Mouse (Mus musculus) cerebellum, adult 9-11 months (tissue): ENCODE data around the gene Phf21b.
A peak's percentile ranks its signal among the peaks of the same experiment; 100 is the strongest.
"Not testable (repeated sequence)": the region's sequence is repeated elsewhere in the genome, so short reads cannot be mapped to it uniquely, and the experiment has no call there.

ENCODE experiments used
- DNase-seq: peaks from one replicate; pipeline ENCODE4 v3.0.0; 2022

The Phf21b gene

DNA sequence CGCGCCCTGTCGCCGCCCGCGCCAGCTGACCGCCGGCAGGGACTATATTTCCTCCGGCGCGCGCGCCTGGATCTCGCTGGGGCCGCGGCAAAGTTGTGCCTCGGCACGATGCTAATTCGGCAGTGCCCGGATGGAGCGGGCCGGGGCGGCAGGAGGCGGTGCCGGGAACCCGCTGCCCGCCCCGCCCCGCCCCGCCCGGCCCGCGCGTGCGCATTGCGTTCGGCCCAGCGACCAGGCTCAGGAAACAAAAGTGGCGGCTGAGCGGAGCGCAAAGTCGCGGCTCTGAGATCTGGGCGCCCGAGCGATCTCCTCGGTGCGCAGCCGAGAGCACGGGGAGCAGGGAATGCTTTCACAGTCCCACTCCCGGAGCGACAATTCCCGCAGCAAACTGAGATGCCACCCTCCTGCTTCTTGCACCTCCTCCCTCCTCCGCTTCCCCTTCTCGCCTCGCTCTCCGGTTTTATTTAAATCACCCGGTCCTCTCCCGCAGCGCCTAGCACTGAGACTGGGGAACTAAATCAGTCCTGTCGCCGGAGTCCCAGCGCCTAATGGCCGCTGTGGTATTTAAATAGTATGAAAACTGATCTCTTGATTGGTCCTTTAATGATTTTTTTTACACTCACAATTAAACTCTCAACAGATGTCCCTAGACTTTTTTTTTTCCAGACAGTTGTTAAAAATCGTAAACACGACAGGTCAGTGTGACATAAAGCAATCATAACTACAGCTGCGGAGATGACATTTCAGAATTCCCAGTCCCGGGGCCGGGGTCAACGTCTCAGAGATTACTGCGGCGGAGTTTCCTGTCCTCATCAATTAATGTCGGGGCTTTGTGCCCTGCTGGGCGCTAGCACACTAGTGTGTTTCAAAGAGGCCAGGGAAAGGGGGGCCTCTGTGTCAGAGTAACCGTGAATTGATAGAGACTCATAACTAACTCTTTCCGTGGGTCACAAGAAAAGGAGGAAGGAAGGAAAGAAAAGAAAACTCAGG, at the start of gene Phf21b:
TSS of gene Phf21b (minus strand) at position 44 of the 990 bp plus-strand sequence.
- DNase-seq, result peak; percentile 89

DNA sequence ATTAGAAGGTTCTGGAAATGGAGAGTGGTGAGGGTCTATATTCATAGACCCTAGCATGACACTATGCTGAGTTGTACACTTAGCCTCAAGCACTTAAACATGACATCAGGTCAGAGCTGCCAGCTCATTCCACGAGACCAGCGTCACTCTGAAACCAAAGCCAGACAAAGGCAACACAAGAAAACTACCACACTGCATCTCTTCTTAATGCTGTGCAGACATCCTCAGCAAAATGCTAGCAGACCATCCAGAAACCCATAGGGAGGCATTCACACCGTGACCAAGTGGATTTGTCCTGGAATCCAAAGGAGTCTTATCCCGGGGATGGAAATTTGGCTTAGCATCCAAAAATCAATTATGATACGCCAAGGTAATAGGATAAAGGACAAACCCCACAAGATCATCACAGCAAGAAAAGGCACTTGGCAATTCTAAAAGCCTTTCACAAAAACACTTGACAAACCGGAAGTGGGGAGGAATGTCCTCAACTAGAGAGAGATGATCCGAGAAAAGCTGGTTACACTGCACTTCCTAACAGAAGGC, 48.1 kb upstream of the Phf21b start:
- DNase-seq, result no peak

DNA sequence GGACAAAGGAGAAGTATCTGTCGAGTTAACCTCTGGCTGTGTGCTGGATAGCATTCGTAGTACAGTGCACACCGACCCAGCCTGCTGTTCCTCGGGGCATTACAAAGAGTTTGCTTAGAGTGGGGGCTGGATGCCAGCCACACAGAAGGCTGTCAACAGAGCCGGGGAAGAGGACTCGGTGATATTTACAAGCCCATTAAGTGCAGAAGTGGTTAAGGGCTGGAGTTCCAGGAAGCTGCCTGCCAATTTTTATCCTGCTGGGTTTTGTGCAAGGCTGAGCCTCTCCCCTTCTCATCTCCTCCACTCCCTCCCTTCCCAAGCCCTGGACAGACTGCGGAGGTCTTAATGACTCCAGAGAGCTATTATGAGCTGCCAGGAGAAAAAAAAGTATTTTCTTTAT, 42.2 kb upstream of the Phf21b start:
- DNase-seq, result no peak

DNA sequence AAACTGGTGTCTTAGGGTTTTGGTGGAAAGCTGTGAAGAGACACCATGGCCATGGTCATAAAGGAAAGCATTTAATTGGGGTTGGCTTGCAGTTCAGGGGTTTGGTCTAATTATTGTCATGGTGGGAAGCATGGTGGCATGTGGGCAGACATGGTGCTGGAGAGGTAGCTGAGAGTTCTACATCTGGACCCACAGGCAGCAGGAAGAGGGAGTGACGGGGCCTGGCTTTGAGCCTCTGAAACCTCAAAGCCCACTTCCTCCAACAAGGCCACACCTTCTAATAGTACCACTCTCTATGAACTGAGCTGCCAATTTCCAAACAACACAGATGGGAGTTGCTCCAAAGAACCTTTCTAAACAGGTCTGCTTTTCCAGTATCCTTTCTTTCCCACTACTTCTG, 40.8 kb upstream of the Phf21b start:
- no peak for DNase-seq

DNA sequence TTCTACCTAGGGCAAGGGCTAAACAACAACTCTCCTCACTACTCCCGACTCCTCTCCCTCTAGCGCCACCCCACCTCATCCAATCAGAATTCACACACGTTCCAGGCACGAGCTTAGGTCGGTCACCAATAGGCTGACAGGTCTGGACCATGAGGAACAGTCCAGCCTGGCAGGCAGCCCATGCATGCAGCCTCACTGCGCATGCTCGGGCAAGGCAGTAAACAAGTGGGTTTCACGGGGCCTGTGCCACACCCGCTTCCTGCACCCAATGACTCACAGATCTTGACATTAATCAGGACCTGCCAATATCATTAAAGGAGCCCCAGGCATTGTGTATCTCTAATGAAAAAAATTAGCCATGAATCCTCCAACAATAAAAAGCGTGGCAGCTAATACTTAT, 40.4 kb upstream of the Phf21b start:
- not testable (repeated sequence) for DNase-seq

DNA sequence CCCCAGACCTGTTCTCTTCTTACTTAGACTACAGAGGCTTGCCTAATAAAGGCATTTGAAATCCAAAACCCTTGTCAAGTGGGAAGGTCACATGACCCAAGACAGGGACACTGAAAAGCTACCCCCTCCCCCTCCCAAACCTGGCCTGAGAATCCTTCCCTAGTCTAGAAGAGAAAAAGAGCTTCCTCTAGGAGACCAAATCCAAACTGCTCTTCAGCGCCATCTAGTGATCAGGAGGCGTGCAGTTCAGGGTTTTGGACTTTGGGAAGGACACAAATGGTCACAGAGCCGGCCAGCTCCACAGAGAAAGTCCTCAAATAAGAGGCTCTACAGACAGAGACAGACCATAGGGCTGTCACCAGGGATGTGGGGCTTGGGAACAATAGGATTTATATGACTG, 35.8 kb upstream of the Phf21b start:
- peak; percentile 62 for DNase-seq

DNA sequence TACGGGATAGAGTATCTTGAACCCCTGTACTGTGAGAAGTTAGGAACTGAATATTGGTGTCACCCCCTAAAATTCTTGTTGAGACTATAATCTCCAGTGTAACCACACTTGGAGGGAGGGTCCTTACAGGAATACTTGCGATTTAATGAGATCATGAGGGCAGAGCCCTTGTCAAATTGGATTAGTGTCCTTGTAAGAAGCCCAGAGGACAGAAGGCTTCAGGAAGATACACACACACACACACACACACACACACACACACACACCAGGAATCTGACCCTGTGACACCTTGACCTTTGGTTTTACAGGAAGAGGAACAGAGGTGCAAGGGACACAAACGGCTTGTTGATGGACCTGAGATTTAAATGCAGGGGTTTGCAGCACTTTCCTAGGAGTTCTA, 35.4 kb upstream of the Phf21b start:
- no peak for DNase-seq

DNA sequence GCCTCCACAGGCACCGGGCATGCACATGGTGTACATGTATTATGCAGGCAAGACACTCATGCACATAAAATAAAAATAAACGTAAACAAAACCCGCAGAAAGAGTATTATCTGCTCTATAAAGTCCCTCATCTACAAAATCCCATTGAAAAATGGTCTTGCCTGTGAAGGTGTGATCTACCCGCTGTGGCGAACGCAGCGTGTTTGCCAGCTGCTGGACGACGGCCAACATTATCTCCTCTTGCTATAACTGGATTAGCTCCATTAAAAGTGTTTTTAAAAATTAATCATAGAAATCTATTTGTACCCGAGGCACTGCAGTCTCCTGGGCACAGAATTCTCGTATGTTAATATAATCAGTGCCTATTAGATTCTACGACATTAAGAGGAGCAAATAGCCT, 32.2 kb upstream of the Phf21b start:
- DNase-seq, result no peak

DNA sequence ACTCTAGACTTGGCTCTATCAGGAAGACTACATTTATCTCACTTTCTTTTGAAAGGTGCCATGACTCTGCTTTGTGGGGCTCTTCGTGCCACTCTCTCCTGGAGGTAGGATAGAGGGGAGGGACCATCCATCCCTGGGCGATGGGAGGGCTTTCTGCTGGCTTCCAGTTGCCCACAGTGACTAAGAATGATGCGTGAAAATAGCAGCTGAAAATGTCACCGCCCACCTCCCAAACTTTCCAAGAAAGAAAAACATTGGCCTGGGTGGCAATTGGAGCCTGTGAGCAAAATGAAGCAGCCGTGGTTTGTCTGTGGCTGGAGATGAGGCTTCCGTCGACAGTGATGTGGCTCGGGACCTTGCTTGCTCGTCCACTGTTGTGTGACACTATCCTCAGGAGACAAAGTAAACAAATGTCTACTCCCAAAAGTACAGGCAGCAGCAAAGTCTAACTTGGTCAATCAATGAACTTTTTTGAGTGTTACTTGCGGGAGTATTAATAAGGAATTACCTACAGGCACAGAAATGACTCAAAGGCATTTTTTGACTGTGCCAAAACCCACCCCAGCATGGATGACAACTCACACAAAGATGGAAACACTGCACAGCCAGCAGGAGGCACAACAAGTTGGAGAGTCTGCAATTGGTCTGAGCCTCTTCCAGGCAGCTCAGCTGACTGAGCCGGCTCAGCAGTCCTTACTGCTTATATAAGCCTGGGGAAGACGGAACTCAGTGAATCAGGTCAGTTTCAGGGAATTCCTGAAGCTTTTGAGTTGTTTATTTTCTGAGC, 21.4 kb upstream of the Phf21b start:
- DNase-seq, result no peak

DNA sequence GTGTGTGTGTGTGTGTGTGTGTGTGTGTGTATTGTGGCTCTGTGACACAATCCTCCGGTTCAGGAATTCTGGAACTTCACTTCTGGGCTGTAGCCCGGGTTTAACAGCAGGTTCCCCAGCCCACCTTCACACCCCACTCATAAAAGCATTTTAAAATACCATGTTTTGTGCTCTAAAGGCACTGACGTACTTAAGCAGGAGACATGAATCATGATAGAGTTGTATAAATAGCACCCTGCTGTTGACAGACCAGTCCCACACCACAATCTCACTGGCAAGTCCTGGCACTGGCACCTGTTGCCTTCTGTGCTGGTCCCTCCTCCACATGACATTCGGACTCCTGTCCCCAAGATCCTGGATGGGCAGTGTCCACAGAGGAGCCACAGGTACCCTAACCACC, 18.0 kb upstream of the Phf21b start:
- DNase-seq, result no peak

DNA sequence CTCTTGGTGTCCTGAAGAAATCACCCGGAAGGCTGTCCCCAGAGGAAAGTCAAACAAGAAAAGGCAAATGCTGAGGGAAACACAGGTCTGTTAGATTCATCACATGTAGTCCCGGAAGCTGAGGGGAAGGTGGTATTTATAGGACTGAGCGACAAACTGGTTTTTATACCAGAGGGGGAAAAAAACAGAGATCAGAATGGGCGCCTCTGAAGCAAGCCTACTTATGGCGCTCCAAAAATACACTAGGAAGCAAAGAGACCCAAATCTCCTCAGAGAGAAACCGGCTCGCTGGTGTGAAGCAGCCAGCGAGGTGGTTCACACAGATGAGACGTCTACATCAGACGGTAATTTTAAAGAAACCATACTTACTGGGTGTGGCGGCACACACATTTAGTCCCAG, 17.2 kb upstream of the Phf21b start:
- DNase-seq, result no peak

DNA sequence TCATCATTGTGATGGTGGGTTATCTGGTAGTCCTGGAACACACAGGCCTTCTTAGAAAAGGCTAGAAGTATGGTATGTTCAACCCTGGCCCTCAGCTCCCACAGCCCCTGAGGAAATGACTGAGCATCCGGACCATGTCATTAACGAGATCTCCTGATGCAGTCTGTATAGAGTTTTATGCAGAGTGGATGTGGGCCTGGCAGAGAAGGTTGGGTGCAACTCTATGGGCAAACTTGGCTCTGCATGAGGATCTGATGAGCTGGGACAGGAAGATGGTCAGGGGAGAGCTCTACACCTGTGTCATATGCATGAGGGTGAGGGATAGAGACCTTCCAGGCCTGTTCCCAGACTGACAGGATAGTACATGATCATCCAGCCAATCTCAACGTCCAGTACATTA, 16.0 kb upstream of the Phf21b start:
- DNase-seq, result no peak

DNA sequence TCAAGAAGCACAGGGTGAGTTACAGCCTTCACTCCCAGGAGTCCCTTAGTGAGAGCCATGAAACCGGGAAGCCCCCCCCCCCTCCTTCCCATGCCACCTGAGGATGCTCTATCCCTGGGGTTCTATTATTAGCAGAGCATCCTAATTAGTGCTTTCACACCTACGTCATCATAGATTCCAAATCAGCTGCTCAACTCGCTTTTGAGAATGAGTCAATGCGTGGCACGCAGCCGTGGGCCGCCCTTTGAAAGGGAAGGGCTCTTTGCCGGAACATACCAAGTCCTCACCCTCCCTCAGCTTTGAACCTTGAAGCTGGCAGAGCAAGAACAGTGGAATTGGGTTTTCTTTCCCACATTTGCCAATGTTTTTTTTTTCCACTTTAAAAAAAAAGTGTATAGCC, 6.1 kb upstream of the Phf21b start:
- DNase-seq, result no peak

DNA sequence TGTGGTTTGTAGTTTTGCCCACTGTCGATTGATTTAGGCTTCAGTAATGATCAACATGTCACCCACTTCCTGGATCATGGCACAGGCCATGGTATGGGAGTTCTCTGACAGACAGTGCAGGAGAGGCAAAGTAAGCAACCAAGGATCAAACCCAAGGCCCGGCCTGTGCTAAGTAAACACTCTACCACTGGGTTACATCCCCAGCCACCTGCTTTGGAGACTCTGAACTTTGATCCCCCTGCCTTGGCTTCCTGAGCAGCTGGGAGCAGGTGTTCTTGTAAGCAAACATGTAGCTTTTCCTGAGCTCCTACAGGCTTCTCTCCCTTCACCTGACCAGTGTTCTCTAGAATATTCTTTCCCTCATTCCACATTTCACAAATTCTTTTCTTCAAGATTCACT, 1.8 kb upstream of the Phf21b start:
- DNase-seq, result no peak

DNA sequence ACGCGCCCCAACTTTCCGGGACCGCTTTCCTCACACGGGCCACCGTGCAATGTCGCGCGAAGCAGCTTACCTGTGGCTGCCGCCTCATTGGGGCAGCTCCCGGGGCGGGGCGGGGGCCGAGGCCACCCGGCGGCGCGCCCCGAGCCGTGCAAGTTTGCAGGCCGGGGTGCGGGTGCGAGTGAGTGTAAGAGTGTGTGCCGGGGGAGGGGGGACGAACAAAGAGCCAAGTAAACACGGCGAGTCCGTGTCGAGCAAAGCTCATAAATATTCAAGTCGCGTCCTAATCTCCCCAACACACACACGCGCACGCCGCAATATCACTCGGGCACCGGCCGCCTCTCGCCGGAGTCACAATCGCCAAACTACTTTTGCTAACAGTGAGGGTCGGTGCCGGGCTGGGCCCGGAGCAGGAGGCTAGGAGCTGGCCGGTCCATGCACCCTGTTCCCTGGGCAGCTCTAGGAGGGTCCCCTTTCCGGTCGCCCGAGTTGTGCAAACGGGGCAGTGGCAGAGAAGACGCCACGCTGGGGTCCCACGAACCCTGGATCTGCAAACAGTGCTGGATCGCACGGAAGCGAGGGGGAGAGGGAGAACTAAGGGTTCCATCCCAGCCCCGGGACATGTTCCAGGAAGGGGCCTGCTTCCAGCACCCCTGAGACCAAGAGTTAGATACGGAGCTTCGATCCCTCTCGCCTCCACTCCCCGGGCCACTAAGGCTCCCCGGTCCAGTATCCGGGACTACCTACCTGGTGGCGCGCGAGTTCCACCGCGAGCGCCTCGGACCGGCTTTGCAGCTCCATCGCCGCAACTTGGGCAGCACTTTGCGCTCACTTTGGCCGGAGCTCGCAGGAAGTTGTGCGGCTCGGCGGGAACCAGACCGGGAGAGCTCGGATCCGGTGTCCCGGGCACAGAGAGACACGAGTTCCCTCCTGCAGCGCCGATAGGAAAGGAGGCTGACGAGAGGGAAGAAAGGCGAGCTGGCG, 638 bp downstream of the Phf21b start:
- DNase-seq, result peak; percentile 70

DNA sequence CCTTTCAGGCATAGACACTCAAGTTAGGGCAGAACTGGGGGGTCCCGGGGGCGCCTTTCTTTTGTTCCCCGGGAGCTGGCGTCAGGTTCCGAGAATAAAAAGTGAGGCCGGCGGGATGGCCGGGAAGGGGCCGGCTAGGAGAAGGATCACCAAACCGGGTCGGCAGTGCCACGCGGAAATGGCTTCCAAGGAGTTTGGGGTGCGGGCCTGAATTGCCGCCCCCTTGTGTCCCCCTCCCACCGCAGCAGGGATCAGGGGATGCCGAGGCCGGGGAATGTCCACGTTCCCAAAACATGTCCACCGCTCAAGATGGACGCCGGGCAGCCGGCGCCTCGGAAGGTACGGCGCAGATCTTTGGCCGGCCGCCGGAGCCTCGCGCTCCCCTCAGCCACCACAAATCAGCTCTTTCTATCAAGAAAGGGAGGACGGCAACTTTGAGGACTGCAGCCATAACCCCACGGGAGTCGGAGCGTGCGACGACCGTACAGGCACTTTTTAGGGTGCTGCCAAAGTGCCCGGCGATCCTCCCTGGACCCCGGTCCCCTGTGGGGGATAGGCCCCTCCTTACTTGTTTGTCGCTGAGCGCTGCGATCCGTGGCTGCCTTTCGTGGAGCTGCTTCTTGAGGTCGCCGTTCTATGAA, 1.6 kb downstream of the Phf21b start:
- peak; percentile 75 for DNase-seq

DNA sequence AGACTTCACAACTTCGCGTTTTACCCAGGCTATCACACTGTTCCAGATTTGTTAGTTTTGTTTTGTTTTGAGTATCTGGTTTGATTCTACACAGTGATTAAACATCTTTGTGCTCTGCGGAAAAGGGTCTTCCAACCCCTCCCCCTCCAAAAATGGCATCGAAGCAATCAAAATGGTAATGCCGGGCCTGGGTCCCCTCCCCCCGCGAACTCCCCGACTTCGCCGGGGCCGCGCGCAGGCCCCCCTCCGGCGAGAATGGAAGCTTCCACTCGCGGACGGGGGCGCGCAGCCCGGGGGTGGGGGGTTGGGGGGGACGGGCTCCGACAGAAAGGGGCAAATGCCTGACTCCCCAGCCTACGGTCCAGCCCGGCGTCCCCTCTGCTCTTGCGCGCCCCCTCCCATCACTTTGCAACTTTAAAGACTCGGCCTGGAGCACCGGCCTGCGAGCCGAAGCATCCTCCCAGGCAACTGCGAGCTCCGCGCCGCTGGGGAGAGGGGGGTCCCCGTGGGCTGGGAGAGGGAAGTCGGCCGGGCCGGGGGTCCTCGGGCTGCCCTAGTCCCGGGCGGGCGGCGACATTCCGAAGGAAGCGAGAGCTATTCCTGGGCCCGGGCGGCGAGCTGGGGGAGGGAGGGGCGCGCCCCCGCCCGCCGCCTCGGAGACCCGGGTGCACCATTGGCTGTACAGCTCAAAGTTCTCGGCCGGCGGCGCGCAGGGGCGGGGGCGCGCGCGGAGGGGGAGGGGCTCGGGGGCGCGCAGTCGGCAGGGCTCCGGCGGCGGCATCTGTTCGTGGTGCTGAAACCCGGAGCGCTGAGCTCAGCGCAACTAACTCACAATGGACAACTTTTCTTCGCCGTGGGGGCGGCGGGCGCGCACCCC, 2.4 kb downstream of the Phf21b start:
- peak; percentile 90 for DNase-seq

DNA sequence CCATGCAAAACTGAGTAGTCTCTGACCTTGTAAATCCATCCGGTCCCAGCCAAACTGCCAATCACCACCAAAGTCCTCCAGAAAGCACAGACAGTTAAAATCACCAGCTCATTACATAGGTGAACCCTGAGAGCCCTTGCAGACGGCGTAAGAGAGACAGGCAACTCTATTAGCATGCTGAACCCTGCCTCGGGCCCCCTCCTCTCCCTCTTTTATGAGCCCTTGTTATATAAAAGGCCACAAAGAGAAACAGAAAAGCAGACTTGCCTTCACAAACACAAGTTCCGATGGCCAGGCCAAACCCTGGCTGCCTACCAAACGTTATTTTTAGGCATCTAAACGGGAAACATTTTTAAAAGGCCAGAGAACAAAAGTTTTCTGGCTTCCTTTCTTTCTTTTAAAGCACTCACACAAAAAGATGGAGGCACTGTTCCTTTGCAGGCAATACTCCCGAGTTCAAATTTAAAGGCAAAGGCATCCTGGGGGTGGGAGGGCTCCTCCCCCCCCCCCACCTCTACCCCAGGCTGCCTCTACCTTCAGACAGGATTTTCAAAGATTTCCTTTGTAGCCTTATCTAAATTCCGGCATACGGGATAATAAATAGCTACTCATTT, 3.3 kb downstream of the Phf21b start:
- peak; percentile 66 for DNase-seq

DNA sequence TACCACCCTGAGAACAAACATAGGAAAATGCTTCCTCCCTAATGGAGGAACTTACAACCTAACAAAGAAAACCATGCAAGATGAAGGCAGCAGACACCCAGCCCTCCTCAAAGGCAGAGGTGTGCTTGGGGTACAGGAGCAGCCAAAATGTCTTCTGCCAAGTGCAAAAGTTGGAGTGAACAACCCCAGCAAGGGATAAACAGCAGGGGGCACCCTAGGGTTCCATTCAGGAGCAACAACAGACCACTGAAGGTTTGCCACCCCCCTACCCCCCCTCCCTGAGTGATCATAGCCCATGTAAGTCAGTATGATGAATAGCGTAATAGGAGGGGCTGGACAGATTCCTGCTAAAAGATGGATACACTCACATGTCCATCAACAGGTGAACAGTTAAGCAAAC, 5.5 kb downstream of the Phf21b start:
- peak; percentile 26 for DNase-seq

DNA sequence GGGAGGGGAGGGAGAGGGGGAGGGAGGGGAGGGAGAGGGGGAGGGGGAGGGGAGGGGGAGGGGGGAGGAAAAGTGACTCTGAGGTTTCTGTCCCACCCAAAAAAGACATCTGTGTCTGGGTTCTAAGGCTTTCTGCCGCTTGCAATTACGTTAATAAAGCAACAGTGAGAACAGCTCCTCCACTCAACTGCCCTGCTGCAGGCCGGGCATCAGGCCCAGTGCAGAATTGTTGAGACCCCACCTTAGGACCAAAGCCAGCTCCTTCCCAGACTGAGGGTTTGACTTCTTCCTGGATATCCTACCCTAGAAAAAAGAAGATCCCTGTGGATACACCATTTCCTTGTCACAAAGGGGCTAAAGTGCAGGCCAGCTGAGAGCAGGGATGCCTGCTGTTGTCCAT, 9.6 kb downstream of the Phf21b start:
- DNase-seq, result no peak
